Mouse (Mus musculus): ENCODE measurements around the gene Ly6g6e.

GRCm38 (mm10) chr17:35120745-35121142 is 44.0 kb downstream of the Ly6g6e start:
- no peak for TF ChIP-seq GATA1 (IDR thresholded peaks at IDR 0.05; ENCODE audit: low read length)
- TF ChIP-seq TAL1 (IDR thresholded peaks at IDR 0.05; ENCODE audit: low read length): no peak
